ENCODE assay signal across 11 mouse cellular contexts in the genomic region with DNA sequence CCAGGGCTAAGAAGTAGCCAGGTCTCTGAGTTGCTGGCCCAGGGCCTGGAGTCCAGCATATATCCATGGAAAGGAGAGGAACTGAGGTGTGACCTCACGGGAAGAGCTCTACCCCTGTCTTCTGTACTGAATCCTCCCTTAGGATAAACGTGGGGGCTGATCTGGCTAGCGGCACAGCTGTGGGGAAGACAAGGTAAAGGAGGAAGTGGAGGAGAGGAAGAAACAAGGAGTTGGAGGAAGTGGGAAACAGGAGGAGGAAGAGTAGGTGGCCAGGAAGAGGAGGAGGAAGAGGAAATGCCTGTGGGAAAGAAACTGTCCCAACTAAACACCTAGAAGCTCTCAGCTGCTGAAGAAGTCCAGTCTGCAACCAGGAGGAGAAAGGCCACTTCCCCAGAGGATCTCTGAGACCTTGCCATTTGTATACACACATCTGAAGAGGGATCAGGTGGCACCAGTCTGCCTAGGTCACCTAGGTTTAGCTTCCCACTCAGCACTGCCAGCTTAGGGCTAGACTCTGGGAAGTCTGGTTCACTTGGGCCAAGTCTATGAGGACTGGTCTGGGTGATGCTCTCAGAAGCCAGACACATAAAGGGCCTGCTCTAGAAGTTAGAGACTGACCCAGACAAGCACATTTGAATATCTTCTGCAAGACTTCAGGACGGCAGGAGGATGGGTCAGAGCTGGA.
"Had no signal": no experiment of that assay in that cellular context is flagged by ENCODE, and none has a peak within 500 bp of the region (broad histone marks: within the 10 kb centered on the region; RNA-seq: fewer than 3 reads in every experiment).

No protein-coding gene starts in this region.

- DNase-seq: kidney, adult 9 months; kidney, postnatal 10 days; kidney, postnatal 4 days; liver; right cerebral cortex, postnatal 25 days; thymus, postnatal 4 days had no signal

- H3K9me3 ChIP-seq: limb, embryonic 12.5 days; liver, embryonic 15.5 days; lung, embryonic 15.5 days; midbrain, embryonic 13.5 days had no signal

- H3K4me2 ChIP-seq: limb, embryonic 12.5 days; lung, embryonic 15.5 days; midbrain, embryonic 13.5 days had no signal

- H3K4me3 ChIP-seq: layer of hippocampus, adult 2 months; limb, embryonic 12.5 days; liver, embryonic 15.5 days; lung, embryonic 15.5 days; midbrain, embryonic 13.5 days had no signal

- H3K9ac ChIP-seq: liver, embryonic 15.5 days; lung, embryonic 15.5 days; midbrain, embryonic 13.5 days had no signal

- H3K27me3 ChIP-seq: limb, embryonic 12.5 days; liver, embryonic 15.5 days; lung, embryonic 15.5 days had no signal

- H3K36me3 ChIP-seq: limb, embryonic 12.5 days; liver, embryonic 15.5 days; lung, embryonic 15.5 days; midbrain, embryonic 13.5 days had no signal

- H3K27ac ChIP-seq: layer of hippocampus, adult 2 months had no signal
